Mouse (Mus musculus): Measurements from ENCODE around the gene Pacs1. TPM values are rescaled to one million over a fixed set of nuclear protein-coding genes. Genes with fewer than 3 reads are reported as not detected.

The Pacs1 gene
- polyA plus RNA-seq, 1 experiment: 40.6 TPM

- TF ChIP-seq POLR2A (IDR thresholded peaks at IDR 0.05; ENCODE audit: borderline replicate concordance, extremely low read depth, low read depth, low read length) (no peak), CTCF (IDR thresholded peaks at IDR 0.05; ENCODE audit: insufficient read depth, low read length) (no peak)
- WGBS: 54% methylated on average over 4 of the region's 4 CpGs
- H3K4me3 ChIP-seq (replicated peaks; ENCODE audit: extremely low read depth, low read depth, low read length): no peak overlapping the region
- no peak for DNase-seq
- H3K4me1 ChIP-seq (ENCODE audit: control insufficient read depth, insufficient read depth, low read length): peaks cover 6% of the 10 kb centered on the region
Observed at GRCm38 (mm10) chr19:5108702-5109101, 164.2 kb downstream of the Pacs1 start.

GRCm38 (mm10) chr19:5108271-5108575 is 164.7 kb downstream of the Pacs1 start:
- WGBS: 21% methylated on average over 5 of the region's 5 CpGs
- TF ChIP-seq POLR2A (IDR thresholded peaks at IDR 0.05; ENCODE audit: borderline replicate concordance, extremely low read depth, low read depth, low read length) (no peak), CTCF (IDR thresholded peaks at IDR 0.05; ENCODE audit: insufficient read depth, low read length) (peak; percentile 26; the same call in 1 of the 2 replicates)
- no peak for DNase-seq
- Histone ChIP-seq H3K4me3 (replicated peaks; ENCODE audit: extremely low read depth, low read depth, low read length) (no peak overlapping the region), H3K4me1 (ENCODE audit: control insufficient read depth, insufficient read depth, low read length) (peaks cover 6% of the 10 kb centered on the region)

GRCm38 (mm10) chr19:5107556-5108270 is 165.2 kb downstream of the Pacs1 start:
- TF ChIP-seq CTCF (IDR thresholded peaks at IDR 0.05; ENCODE audit: insufficient read depth, low read length) (no peak), POLR2A (IDR thresholded peaks at IDR 0.05; ENCODE audit: borderline replicate concordance, extremely low read depth, low read depth, low read length) (no peak)
- H3K4me1 ChIP-seq (ENCODE audit: control insufficient read depth, insufficient read depth, low read length): peaks cover 6% of the 10 kb centered on the region
- DNase-seq: no peak
- H3K4me3 ChIP-seq (replicated peaks; ENCODE audit: extremely low read depth, low read depth, low read length): no peak overlapping the region
- WGBS: 73% methylated on average over 18 of the region's 18 CpGs

DNA sequence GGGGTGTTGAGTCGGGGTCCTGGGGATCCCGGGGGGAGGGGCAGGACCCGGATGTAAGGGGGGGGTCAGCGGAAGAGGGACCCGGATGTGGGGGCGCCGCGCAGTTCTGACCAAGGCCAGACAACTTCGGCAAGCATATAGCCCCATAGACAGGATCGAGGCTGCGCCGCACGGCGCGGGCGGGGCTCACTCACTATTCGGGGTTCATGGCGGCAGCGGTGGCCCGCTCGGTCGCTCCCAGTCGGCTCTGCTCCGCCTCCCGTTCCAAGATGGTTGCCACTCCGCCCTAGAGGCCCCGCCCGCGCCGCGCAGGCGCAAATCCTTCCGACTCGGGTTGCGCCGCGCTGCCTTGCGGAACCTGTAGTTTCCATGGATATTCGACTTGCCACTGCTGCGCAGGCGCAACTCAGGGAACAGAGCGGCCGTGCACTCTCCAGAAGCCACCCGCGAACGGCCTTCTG is 166.2 kb downstream of the Pacs1 start, which contains the start of gene Rab1b:
Gene Rab1b, minus strand, starts transcription at position 342 of the 461 bp plus-strand sequence.
- TF ChIP-seq POLR2A (IDR thresholded peaks at IDR 0.05; ENCODE audit: borderline replicate concordance, extremely low read depth, low read depth, low read length): peak; percentile 79; the same call in 1 of the 2 replicates
- TF ChIP-seq CTCF (IDR thresholded peaks at IDR 0.05; ENCODE audit: insufficient read depth, low read length): no peak
- under 1% methylated on average over 46 of the region's 46 CpGs for WGBS
- peak; percentile 96 for DNase-seq
- peaks cover 6% of the 10 kb centered on the region for H3K4me1 ChIP-seq (ENCODE audit: control insufficient read depth, insufficient read depth, low read length)
- H3K4me3 ChIP-seq (replicated peaks; ENCODE audit: extremely low read depth, low read depth, low read length): peak within 1 kb of the TSS; percentile 99

GRCm38 (mm10) chr19:5106074-5106473 is 166.8 kb downstream of the Pacs1 start:
- under 1% methylated on average over 9 of the region's 9 CpGs for WGBS
- TF ChIP-seq POLR2A (IDR thresholded peaks at IDR 0.05; ENCODE audit: borderline replicate concordance, extremely low read depth, low read depth, low read length) (no peak), CTCF (IDR thresholded peaks at IDR 0.05; ENCODE audit: insufficient read depth, low read length) (no peak)
- DNase-seq: no peak
- Histone ChIP-seq H3K4me1 (ENCODE audit: control insufficient read depth, insufficient read depth, low read length) (peaks cover 6% of the 10 kb centered on the region), H3K4me3 (replicated peaks; ENCODE audit: extremely low read depth, low read depth, low read length) (peak overlapping the region; percentile 99)

- 8% methylated on average over 40 of the region's 48 CpGs for WGBS
- DNase-seq: peak; percentile 61
- no peak for TF ChIP-seq CTCF (IDR thresholded peaks at IDR 0.05; ENCODE audit: insufficient read depth, low read length)
- TF ChIP-seq POLR2A (IDR thresholded peaks at IDR 0.05; ENCODE audit: borderline replicate concordance, extremely low read depth, low read depth, low read length): 0 out of 2 replicates have a peak, but pooled peaks have one; percentile 29
- Histone ChIP-seq H3K4me1 (ENCODE audit: control insufficient read depth, insufficient read depth, low read length) (peaks cover 6% of the 10 kb centered on the region), H3K4me3 (replicated peaks; ENCODE audit: extremely low read depth, low read depth, low read length) (no peak within 1 kb of the TSS)
Observed at GRCm38 (mm10) chr19:5098363-5099143, 174.4 kb downstream of the Pacs1 start, which contains the start of gene Cnih2. Cnih2 (minus strand) TSS chr19:5098521.

- no peak for DNase-seq
- 7% methylated on average over 29 of the region's 31 CpGs for WGBS
- TF ChIP-seq CTCF (IDR thresholded peaks at IDR 0.05; ENCODE audit: insufficient read depth, low read length) (no peak), POLR2A (IDR thresholded peaks at IDR 0.05; ENCODE audit: borderline replicate concordance, extremely low read depth, low read depth, low read length) (no peak)
- Histone ChIP-seq H3K4me3 (replicated peaks; ENCODE audit: extremely low read depth, low read depth, low read length) (no peak overlapping the region), H3K4me1 (ENCODE audit: control insufficient read depth, insufficient read depth, low read length) (peaks cover 6% of the 10 kb centered on the region)
Observed at GRCm38 (mm10) chr19:5097521-5098362, 175.2 kb downstream of the Pacs1 start.

DNA sequence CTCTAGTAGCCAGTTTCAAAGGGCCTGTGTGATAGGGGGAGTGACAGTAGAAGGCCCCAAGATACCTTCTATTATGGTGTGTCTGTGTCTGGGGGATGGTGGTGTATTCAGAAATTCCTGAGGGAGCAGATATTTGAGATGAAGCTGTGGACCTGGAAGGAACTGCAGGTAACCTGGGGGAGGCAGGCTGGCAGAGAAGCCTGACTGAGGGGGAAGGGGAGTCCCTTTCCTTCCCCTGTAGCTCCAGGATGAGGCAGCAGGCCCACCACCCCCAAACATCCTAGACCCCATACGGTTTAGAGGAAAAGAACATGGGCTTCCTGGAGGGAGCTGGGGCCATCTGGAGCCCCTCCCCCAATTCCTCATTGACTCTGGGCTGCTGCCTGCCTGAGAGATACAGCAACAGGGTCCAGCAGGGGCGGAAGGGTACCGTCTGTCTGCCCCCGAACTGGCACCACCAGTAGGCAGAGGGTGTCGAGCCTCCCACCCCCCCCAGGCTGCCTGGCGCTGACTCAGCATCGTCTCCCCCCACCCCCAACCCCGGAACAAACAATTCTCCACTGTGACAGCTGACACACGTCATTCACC is 176.9 kb downstream of the Pacs1 start:
- TF ChIP-seq CTCF (IDR thresholded peaks at IDR 0.05; ENCODE audit: insufficient read depth, low read length) (no peak), POLR2A (IDR thresholded peaks at IDR 0.05; ENCODE audit: borderline replicate concordance, extremely low read depth, low read depth, low read length) (no peak)
- no peak for DNase-seq
- peaks cover 6% of the 10 kb centered on the region for H3K4me1 ChIP-seq (ENCODE audit: control insufficient read depth, insufficient read depth, low read length)
- H3K4me3 ChIP-seq (replicated peaks; ENCODE audit: extremely low read depth, low read depth, low read length): no peak overlapping the region
- WGBS: 9% methylated on average over 9 of the region's 9 CpGs
